Mouse (Mus musculus) stomach, postnatal 0 days (tissue): Measurements from ENCODE around the gene Gm47996.
"Not testable (repeated sequence)": the region's sequence is repeated elsewhere in the genome, so short reads cannot be mapped to it uniquely, and the experiment has no call there.

Source experiments
- CTCF ChIP-seq: IDR thresholded peaks from 2 replicates; pipeline ENCODE4 v1.5.1; 2016; ENCODE audit warnings: antibody characterized with exemption, low read depth, mild to moderate bottlenecking, moderate library complexity
- EP300 ChIP-seq: optimal IDR thresholded peaks from 2 replicates; pipeline ENCODE3; 2016; ENCODE audit warnings: antibody characterized with exemption

DNA sequence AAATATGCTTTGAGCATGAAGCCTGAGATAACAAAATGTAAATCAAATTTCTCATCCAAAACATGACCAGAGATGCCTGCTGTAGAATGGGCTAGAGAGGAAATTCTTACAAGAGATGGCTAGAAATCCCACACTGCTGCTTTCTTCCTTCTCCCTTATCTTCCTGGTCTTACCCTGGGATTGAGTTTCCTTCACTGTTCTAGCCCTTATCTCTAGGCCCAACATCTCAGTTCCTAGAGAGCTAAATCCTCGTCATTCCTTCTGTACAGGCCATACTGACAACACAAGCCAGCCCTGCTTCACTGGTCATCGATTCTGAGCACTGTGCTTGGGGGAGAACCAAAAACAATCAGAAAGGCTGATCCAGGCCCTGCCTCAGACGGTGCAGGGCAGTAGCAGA, 13.2 kb upstream of the Gm47996 start:
- not testable (repeated sequence) for TF ChIP-seq CTCF, EP300
